Mouse (Mus musculus) thymus, postnatal 10 days (tissue): Measurements from ENCODE around the gene Bcl11b.

Experiments used
- DNase-seq, 2 experiments: peaks; one replicate each; pipeline ENCODE4 v3.0.0; 2021; ENCODE audit warnings: low spot score in 2 of 2

Gene Bcl11b

GRCm38 (mm10) chr12:107971081-107971780 is 32.2 kb downstream of the Bcl11b start:
- no peak for DNase-seq

DNA sequence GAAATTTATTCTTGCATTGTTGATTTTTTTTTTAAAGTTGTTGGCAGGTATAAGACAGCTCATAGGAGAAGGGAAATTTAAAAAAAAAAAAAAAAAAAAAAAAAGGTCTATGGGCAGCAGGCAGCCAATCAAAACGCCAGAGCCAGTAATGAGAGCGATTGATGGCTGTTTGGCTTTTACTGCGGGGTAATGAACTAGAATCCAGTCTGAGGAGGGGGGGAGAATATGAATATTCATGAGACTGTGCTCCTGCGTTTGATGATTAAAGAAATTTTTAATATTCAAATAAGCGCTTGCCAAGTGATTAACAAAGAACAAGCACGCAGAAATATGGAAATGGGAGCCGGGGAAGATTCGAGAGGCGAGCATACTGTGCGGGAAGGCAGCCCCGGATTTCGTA is 32.8 kb downstream of the Bcl11b start:
- DNase-seq, result no peak

GRCm38 (mm10) chr12:107969841-107970371 is 33.5 kb downstream of the Bcl11b start:
- DNase-seq, result no peak

DNA sequence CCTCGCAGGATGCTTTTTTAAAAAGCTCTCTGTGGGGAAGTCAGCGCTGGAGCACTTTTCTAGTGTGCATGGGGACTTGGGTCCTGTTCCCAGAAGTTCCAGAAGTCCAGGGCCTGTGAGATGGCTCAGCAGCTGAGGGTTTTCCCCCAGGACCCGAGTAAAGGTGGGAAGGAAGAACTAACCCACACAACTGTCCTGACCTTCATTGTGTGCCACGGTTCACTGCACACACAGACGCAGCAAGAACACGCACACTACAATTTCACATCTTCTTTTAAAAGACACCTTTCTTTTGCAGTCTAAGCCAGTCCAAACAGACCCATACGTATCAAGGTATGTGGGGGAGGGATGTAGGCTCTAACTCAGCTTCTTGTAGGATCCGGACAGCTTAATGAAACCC is 34.3 kb downstream of the Bcl11b start:
- DNase-seq, result no peak

- no peak for DNase-seq
Measured at GRCm38 (mm10) chr12:107968331-107968730, 35.1 kb downstream of the Bcl11b start.

- no peak for DNase-seq
Measured at GRCm38 (mm10) chr12:107967026-107967425, 36.4 kb downstream of the Bcl11b start.

DNA sequence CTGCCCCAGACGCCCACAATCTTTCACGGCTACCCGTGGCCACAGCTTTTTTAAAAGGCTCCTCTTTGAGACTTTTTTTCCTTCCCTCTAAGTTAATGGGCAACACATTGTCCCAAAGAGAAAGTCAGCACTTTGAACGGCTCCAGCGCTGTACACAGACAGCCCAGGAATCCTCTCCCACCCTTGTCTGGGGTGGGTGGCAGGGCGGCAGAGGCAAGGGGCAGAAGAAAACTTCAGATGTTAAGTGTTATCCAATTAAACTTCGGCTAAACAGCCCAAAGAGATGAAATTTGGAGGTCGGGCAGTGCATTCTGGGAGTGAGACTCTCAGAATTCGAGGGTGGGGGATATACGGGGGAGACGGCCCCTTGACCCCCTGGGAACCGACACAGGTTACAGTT is 38.3 kb downstream of the Bcl11b start:
- DNase-seq, result no peak

GRCm38 (mm10) chr12:107964396-107965085 is 38.9 kb downstream of the Bcl11b start:
- DNase-seq, result peak; percentile 69 to 74

DNA sequence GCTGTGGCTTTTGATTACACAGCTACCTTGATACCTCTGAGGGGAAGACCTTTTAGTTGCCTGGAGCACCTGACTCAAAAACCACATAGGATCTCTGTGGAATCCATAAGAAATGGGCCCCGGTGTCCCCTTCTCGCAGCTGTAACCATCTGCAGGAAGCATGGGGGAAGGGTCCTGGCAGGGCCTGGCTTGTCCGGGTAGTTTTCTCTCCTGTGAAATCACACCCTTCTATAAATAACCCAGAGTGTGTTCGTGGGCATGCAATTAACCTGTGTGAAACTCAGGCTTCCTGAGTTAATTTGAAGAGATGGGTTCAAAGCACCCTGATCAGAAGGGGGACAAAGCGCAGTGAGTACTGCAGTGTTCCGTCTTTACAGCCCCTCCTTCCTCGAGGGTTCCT is 40.5 kb downstream of the Bcl11b start:
- no peak for DNase-seq

DNA sequence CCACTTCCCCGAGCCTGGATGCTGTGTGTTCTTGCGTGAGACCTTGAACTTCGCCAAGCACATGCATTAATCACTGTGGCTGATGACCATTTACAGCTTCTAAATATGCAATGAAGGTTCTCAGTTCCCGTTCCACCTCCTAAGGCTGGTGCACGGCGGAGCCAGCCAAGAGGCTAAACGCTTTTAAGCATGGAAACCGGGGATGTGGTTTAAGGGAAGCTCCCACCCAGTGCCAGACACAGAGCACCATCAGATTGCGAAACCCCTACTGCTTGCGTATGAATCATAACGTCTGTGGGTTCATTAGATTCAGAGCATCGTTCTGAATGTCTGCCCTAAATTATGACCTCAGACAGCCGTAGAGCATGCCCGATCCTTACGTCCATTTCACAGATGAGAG is 41.6 kb downstream of the Bcl11b start:
- no peak for DNase-seq

DNA sequence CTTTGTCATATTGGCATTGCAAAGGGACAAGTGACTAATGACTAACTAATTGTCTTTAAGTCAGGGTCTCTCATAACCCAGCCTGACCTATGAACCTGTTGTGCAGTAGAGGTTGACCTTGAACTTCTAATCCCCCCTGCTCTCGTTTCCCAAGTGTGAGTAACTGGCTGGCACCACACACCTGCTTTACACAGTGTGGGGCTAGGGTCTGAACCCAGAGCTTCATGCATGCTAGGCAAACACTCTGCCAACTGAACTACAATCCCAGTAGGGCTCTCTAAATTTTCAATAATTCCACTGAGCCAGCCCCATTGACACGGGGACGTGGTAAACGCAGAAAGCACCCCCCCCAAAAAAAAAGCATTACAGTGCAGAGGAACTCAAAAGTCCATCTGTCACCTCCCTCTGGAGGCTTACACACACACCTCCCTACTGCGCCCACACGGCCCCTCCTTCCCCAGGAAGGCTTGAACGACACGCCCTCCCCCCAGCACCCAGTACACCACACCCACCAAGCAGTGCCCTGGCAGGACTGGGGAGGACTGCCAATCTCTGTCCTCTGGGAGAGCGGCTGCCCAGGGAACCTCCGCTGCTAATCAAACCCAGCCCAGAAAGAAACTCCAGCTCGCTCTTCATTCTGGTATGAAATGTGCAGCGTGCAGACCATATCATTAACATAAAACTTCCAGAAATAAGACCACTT is 42.5 kb downstream of the Bcl11b start:
- no peak for DNase-seq

GRCm38 (mm10) chr12:107960365-107960764 is 43.0 kb downstream of the Bcl11b start:
- no peak for DNase-seq

DNA sequence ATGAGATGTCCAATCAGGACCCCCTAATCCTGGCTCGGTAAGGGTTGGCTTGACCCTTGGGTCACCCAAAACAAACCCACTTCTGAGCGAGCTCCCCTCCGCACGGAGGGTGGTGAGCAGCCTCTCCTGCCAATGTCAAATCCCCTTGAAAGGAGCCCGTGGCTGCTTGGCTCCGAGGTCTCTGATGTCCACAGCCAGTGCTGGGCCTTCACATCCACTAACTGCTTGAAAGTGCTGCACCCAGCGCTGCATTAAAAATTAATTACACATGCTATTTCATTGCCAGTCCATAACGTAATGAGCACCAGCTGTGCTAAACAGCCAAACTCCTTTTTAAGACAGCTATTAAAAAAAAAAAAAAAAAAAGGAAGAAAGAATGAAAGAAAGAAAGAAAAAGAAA is 43.5 kb downstream of the Bcl11b start:
- no peak for DNase-seq

GRCm38 (mm10) chr12:107953044-107953684 is 50.2 kb downstream of the Bcl11b start:
- no peak for DNase-seq

DNA sequence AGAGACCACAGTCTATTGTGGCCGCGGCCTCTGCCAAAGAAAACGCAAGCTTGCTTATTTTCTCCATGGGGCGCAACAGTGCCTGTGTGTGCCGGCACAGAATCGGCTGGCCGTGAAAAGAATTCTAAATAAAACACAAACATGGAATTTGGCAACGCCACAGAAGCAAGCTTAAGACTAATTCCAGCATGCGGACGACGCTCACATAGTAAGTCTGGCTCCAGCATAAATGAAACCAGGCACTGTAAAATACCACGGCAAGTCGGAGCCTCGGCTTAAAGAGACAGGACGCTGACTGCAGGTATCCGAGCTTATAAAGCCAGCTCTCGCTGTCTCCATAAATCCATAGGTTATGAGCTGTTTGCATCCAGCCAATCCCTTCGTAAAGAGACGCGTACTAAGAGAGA is 51.1 kb downstream of the Bcl11b start:
- no peak for DNase-seq

DNA sequence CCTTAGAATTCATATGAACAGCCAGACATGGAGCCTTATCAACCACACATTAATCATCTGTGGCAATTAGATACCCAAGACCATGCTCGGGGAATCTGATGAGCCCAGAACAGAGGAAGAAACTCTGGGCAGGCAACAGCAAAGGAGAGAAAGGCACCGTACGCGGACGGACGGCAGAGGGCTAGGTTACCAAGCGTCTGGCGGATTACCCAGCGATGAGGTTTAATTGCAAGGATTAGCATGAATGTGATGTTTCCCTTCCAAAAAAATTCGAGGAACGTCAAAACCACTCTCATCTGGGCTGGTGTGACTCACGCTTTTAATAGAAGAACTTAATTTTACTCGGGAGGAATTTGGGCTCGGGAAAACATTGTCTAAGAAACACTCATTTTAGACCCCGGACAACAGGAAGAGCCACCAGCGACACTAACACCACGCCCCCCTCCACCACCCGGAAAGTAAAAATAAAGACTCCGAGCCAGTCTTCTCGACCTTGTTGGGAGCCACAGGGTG is 52.7 kb downstream of the Bcl11b start:
- no peak for DNase-seq

- no peak for DNase-seq
Measured at GRCm38 (mm10) chr12:107949416-107949815, 54.0 kb downstream of the Bcl11b start.

DNA sequence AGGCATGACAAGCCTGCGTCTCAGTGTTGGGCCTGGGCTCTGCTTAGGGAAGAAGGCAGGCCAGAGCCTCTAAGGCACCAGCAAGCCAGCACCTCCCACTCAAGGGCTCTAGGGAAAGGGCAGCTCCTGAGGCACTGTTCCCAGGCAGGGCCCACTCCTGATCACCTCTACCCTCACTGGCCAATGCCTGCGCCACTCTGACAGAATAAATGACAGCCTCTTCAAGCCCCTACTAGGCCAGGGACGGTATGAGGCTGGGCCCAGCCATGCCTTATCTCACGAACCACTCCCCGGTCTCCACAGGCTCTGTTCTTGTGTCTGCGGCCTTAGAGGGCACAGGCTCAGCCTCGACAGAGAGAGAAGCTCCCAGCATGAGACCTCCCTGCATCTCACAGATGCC is 61.3 kb downstream of the Bcl11b start:
- DNase-seq, result no peak

GRCm38 (mm10) chr12:107940774-107941173 is 62.6 kb downstream of the Bcl11b start:
- DNase-seq, result no peak

- no peak for DNase-seq
Measured at GRCm38 (mm10) chr12:107939177-107939576, 64.2 kb downstream of the Bcl11b start.

DNA sequence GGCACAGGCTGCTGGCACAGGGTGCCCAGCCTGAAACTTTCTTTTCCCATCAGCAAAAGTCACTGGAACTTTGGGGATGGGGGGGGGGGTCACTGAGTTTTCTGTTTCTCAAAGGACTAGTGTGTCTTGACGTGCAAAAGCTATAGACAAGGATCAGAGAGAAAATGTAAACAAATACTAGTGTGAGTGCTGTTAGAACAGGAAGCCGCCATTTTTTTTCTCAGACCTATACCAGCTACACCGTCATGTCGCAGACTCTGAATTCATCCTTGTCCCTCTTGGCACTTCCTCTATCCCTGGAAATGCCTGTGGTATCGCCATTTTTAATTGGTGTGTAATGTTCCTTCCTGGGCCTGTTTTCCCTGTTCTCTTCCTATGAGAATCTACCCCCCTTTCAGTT is 66.4 kb downstream of the Bcl11b start:
- DNase-seq, result no peak

- no peak for DNase-seq
Measured at GRCm38 (mm10) chr12:107936406-107936805, 67.0 kb downstream of the Bcl11b start.
